Mouse (Mus musculus): Measurements from ENCODE around the gene Olfr10. TPM values are rescaled to one million over a fixed set of nuclear protein-coding genes. Genes with fewer than 3 reads are reported as not detected.

The Olfr10 gene
- not detected in 2 replicates for polyA plus RNA-seq (2014; fragmentation: Nextera tagmentation; extraction: Ambion mirVana)

DNA sequence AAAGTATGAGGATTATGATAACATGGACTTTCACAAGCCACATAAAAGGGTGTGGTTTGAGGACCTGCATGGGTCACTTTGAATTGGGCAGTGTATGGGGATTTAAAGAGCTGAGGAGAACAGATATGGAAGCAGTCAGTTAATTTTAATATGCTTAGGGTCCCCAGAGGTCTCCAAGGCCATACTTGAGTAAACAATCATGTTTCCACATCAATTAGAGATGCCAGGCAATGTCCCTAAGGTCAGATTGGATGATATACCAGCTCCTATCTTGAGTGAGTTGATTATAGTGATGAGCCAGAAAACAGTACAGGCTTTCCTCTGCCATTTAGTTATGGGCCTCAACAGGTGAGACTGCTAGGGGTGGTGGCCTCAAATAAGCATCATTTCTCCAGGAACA, at the start of gene Olfr10:
Gene Olfr10 (plus strand): TSS at position 301 of the 400 bp plus-strand sequence.
- ATAC-seq: no peak
- Histone ChIP-seq H3K27ac (ENCODE audit: low read depth, low read length) (no peak within 1 kb of the TSS), H3K4me2 (ENCODE audit: low read length) (no peak within 1 kb of the TSS), H3K4me3 (ENCODE audit: low read depth, low read length) (no peak within 1 kb of the TSS), H3K9ac (ENCODE audit: low read length) (no peak within 1 kb of the TSS), H3K9me3 (replicated peaks; ENCODE audit: control insufficient read depth, low read length) (no peaks in the 10 kb centered on the region), H3K27me3 (replicated peaks; ENCODE audit: control insufficient read depth, insufficient read depth, low read length) (no peaks in the 10 kb centered on the region), H3K4me1 (ENCODE audit: control insufficient read depth, insufficient read depth, low read length) (no peaks in the 10 kb centered on the region), H3K36me3 (ENCODE audit: control insufficient read depth, insufficient read depth, low read length) (no peaks in the 10 kb centered on the region)
- no peak for DNase-seq (ENCODE audit: low spot score)

DNA sequence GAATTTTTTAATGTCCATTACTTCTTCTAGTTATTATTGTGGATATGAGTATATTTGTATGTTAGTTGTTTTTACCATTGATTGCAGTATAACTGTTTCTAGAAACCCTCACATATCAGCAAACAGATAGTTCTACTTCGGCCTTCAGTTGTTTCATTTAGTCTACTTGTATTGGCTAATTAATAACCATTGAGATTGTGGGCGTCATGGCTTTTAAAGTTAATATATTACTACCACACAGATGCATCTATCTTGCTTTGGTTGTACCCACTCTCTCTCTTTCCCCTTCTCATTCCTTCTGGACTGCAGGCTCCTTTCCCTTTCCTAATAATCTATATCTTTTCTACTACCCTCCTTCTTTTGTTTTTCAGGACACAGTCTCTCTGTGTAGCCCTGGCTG, 45.2 kb upstream of the Olfr10 start:
- no peak overlapping the region for H3K9ac ChIP-seq (ENCODE audit: low read length)
- no peaks in the 10 kb centered on the region for H3K9me3 ChIP-seq (replicated peaks; ENCODE audit: control insufficient read depth, low read length)
- ATAC-seq (no peak), DNase-seq (ENCODE audit: low spot score) (no peak)
- WGBS: 88% methylated on average over 2 of the region's 2 CpGs
- H3K36me3 ChIP-seq (ENCODE audit: control insufficient read depth, insufficient read depth, low read length): peaks cover 26% of the 10 kb centered on the region
- H3K27me3 ChIP-seq (replicated peaks; ENCODE audit: control insufficient read depth, insufficient read depth, low read length): no peaks in the 10 kb centered on the region
- no peaks in the 10 kb centered on the region for H3K4me1 ChIP-seq (ENCODE audit: control insufficient read depth, insufficient read depth, low read length)
- H3K27ac ChIP-seq (ENCODE audit: low read depth, low read length): no peak overlapping the region
- H3K4me3 ChIP-seq (ENCODE audit: low read depth, low read length): no peak overlapping the region
- no peak overlapping the region for H3K4me2 ChIP-seq (ENCODE audit: low read length)

DNA sequence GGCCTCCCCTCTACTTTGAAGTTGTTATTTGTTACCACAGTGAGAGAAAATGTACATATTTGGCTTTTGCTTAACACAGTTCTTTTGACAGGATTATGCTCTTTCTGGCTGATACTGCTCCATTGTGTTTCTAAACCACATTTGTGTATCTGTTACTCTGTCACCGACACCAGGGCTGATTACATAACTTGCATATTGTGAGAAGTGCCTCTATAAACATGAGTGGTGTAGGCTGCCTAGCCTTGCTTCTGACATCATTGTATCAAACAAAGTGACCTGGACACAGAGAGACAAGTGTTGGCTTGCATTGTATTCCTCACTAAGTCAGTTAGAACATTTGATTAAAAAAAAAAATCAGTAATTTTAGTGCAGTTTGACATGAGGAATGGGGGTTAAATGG, 44.7 kb upstream of the Olfr10 start:
- no peaks in the 10 kb centered on the region for H3K4me1 ChIP-seq (ENCODE audit: control insufficient read depth, insufficient read depth, low read length)
- no peak for DNase-seq (ENCODE audit: low spot score)
- no peak overlapping the region for H3K9ac ChIP-seq (ENCODE audit: low read length)
- no peaks in the 10 kb centered on the region for H3K27me3 ChIP-seq (replicated peaks; ENCODE audit: control insufficient read depth, insufficient read depth, low read length)
- H3K4me3 ChIP-seq (ENCODE audit: low read depth, low read length): no peak overlapping the region
- no peaks in the 10 kb centered on the region for H3K9me3 ChIP-seq (replicated peaks; ENCODE audit: control insufficient read depth, low read length)
- peaks cover 26% of the 10 kb centered on the region for H3K36me3 ChIP-seq (ENCODE audit: control insufficient read depth, insufficient read depth, low read length)
- H3K27ac ChIP-seq (ENCODE audit: low read depth, low read length): no peak overlapping the region
- no peak overlapping the region for H3K4me2 ChIP-seq (ENCODE audit: low read length)
- 84% methylated on average over 1 of the region's 1 CpGs for WGBS
- no peak for ATAC-seq

DNA sequence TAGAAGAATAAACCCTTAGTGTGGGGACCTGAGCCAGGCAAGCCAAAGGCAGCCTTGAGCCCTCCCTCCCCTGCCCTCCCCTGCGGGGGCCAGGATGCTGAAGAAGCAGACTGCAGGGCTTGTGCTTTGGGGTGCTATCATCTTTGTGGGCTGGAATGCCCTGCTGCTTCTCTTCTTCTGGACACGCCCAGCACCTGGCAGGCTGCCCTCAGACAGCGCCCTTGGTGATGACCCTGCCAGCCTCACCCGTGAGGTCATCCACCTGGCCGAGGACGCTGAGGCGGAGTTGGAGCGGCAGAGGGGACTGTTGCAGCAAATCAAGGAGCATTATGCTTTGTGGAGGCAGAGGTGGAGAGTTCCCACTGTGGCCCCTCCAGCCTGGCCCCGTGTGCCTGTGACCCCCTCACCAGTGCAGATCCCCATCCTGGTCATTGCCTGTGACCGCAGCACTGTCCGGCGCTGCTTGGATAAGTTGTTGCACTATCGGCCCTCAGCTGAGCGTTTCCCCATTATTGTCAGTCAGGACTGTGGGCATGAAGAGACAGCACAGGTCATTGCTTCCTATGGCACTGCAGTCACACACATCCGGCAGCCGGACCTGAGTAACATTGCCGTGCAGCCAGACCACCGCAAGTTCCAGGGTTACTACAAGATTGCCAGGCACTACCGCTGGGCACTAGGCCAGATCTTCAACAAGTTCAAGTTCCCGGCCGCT, 43.8 kb upstream of the Olfr10 start:
- DNase-seq (ENCODE audit: low spot score): no peak
- H3K27ac ChIP-seq (ENCODE audit: low read depth, low read length): no peak overlapping the region
- H3K9ac ChIP-seq (ENCODE audit: low read length): no peak overlapping the region
- no peaks in the 10 kb centered on the region for H3K4me1 ChIP-seq (ENCODE audit: control insufficient read depth, insufficient read depth, low read length)
- H3K9me3 ChIP-seq (replicated peaks; ENCODE audit: control insufficient read depth, low read length): no peaks in the 10 kb centered on the region
- H3K27me3 ChIP-seq (replicated peaks; ENCODE audit: control insufficient read depth, insufficient read depth, low read length): no peaks in the 10 kb centered on the region
- no peak overlapping the region for H3K4me3 ChIP-seq (ENCODE audit: low read depth, low read length)
- peaks cover 26% of the 10 kb centered on the region for H3K36me3 ChIP-seq (ENCODE audit: control insufficient read depth, insufficient read depth, low read length)
- 96% methylated on average over 21 of the region's 21 CpGs for WGBS
- no peak for ATAC-seq
- H3K4me2 ChIP-seq (ENCODE audit: low read length): no peak overlapping the region

DNA sequence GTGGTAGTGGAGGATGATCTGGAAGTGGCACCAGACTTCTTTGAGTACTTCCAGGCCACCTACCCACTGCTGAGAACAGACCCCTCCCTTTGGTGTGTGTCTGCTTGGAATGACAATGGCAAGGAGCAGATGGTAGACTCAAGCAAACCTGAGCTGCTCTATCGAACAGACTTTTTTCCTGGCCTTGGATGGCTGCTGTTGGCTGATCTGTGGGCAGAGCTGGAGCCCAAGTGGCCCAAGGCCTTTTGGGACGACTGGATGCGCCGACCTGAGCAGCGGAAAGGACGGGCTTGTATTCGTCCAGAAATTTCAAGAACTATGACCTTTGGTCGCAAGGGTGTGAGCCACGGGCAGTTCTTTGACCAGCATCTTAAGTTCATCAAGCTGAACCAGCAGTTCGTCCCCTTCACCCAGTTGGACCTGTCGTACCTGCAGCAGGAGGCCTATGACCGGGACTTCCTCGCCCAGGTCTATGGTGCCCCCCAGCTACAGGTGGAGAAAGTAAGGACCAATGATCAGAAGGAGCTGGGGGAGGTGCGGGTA, 43.2 kb upstream of the Olfr10 start:
- Histone ChIP-seq H3K4me1 (ENCODE audit: control insufficient read depth, insufficient read depth, low read length) (no peaks in the 10 kb centered on the region), H3K9me3 (replicated peaks; ENCODE audit: control insufficient read depth, low read length) (no peaks in the 10 kb centered on the region), H3K27me3 (replicated peaks; ENCODE audit: control insufficient read depth, insufficient read depth, low read length) (no peaks in the 10 kb centered on the region), H3K9ac (ENCODE audit: low read length) (no peak overlapping the region), H3K4me2 (ENCODE audit: low read length) (no peak overlapping the region), H3K27ac (ENCODE audit: low read depth, low read length) (no peak overlapping the region), H3K36me3 (ENCODE audit: control insufficient read depth, insufficient read depth, low read length) (peaks cover 26% of the 10 kb centered on the region), H3K4me3 (ENCODE audit: low read depth, low read length) (no peak overlapping the region)
- 94% methylated on average over 14 of the region's 14 CpGs for WGBS
- no peak for DNase-seq (ENCODE audit: low spot score)
- no peak for ATAC-seq

DNA sequence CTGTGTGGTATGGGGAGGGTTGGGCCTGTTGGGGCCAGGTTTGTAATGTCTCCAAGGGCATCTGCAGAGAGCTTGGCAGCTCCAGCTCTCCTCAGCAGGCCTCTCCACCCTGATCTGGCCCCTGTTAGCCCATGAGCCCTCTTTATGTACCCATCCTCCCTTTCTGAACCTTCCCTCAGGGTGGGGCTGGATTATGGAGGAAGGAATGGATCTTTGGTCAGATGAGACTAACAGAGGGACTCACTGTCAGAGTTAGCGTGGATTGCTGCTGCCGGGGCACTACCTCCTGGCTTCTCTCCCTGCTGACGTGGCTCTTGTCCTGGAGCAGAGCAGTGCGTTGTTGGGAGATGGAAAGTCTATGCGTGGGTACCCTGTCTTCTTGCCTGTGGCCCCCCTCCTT, 42.3 kb upstream of the Olfr10 start:
- 95% methylated on average over 5 of the region's 5 CpGs for WGBS
- no peak overlapping the region for H3K4me3 ChIP-seq (ENCODE audit: low read depth, low read length)
- no peaks in the 10 kb centered on the region for H3K4me1 ChIP-seq (ENCODE audit: control insufficient read depth, insufficient read depth, low read length)
- DNase-seq (ENCODE audit: low spot score) (no peak), ATAC-seq (no peak)
- no peak overlapping the region for H3K27ac ChIP-seq (ENCODE audit: low read depth, low read length)
- no peak overlapping the region for H3K4me2 ChIP-seq (ENCODE audit: low read length)
- H3K9me3 ChIP-seq (replicated peaks; ENCODE audit: control insufficient read depth, low read length): no peaks in the 10 kb centered on the region
- H3K27me3 ChIP-seq (replicated peaks; ENCODE audit: control insufficient read depth, insufficient read depth, low read length): no peaks in the 10 kb centered on the region
- H3K36me3 ChIP-seq (ENCODE audit: control insufficient read depth, insufficient read depth, low read length): peaks cover 26% of the 10 kb centered on the region
- H3K9ac ChIP-seq (ENCODE audit: low read length): no peak overlapping the region

DNA sequence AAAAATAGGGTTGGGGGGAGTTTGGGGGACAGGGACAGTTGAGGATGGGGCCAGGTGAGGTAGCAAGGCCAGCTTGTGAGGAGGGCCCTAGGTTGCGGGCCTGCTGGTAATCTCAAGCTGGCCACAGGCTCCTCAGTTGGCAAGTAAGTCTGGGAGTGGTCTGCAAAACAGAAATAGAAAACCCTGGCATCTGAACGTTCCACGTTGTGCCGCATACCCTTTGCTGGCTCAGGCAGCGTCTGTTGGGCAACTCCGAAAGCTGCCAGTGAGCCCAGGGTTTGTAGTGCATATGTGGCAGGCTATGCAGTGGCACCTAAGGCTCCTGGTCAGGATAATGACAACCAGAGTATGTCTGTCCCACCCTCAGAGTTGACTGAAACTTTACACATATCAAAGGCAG, 41.4 kb upstream of the Olfr10 start:
- no peak for ATAC-seq
- H3K4me3 ChIP-seq (ENCODE audit: low read depth, low read length): no peak overlapping the region
- peaks cover 26% of the 10 kb centered on the region for H3K36me3 ChIP-seq (ENCODE audit: control insufficient read depth, insufficient read depth, low read length)
- no peaks in the 10 kb centered on the region for H3K27me3 ChIP-seq (replicated peaks; ENCODE audit: control insufficient read depth, insufficient read depth, low read length)
- no peaks in the 10 kb centered on the region for H3K4me1 ChIP-seq (ENCODE audit: control insufficient read depth, insufficient read depth, low read length)
- H3K4me2 ChIP-seq (ENCODE audit: low read length): no peak overlapping the region
- H3K9me3 ChIP-seq (replicated peaks; ENCODE audit: control insufficient read depth, low read length): no peaks in the 10 kb centered on the region
- DNase-seq (ENCODE audit: low spot score): no peak
- 94% methylated on average over 6 of the region's 6 CpGs for WGBS
- H3K27ac ChIP-seq (ENCODE audit: low read depth, low read length): no peak overlapping the region
- H3K9ac ChIP-seq (ENCODE audit: low read length): no peak overlapping the region

DNA sequence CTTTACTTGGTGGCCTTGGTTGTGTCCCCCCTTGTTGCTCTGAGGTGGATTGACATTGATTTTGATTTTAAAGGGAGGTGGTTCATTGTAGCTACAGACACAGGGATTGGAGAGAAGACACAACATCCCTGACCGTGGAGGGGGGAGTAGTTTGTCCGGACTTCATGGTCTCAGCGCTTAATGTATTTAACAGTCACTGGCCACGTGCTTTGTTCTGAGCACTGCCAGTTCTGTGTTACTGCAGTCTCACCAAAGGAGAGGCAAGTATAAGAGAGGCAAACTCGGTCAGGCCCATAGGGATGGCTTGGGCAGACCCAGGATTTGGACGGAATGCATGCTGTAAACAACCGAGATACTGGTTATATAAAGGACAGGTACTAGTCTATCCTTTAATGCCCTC, 40.5 kb upstream of the Olfr10 start:
- no peak overlapping the region for H3K4me2 ChIP-seq (ENCODE audit: low read length)
- H3K27me3 ChIP-seq (replicated peaks; ENCODE audit: control insufficient read depth, insufficient read depth, low read length): no peaks in the 10 kb centered on the region
- H3K36me3 ChIP-seq (ENCODE audit: control insufficient read depth, insufficient read depth, low read length): peaks cover 22% of the 10 kb centered on the region
- no peaks in the 10 kb centered on the region for H3K4me1 ChIP-seq (ENCODE audit: control insufficient read depth, insufficient read depth, low read length)
- H3K27ac ChIP-seq (ENCODE audit: low read depth, low read length): no peak overlapping the region
- no peak overlapping the region for H3K9ac ChIP-seq (ENCODE audit: low read length)
- H3K4me3 ChIP-seq (ENCODE audit: low read depth, low read length): no peak overlapping the region
- ATAC-seq (no peak), DNase-seq (ENCODE audit: low spot score) (no peak)
- no peaks in the 10 kb centered on the region for H3K9me3 ChIP-seq (replicated peaks; ENCODE audit: control insufficient read depth, low read length)
- 88% methylated on average over 7 of the region's 7 CpGs for WGBS

DNA sequence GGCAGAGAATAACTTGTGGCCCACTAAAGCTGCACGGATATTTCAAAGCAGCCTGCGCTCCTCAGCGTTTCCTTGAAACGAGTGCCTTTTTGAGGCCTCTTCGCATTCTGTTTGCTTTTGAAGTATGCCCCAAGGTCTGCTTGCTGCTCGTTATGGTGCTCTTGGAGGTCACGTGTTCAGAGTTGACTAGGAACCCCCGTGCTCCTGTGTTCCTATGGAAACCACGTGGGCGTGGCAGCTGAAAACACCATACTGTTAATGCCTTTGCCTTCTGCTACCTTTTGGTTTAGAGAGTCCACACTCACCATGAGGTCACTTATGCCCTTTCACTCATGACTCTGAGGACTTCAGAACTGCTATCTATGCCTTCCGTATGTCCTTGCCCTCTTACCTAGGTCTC, 39.9 kb upstream of the Olfr10 start:
- no peak overlapping the region for H3K4me2 ChIP-seq (ENCODE audit: low read length)
- H3K4me1 ChIP-seq (ENCODE audit: control insufficient read depth, insufficient read depth, low read length): no peaks in the 10 kb centered on the region
- H3K27ac ChIP-seq (ENCODE audit: low read depth, low read length): no peak overlapping the region
- peaks cover 22% of the 10 kb centered on the region for H3K36me3 ChIP-seq (ENCODE audit: control insufficient read depth, insufficient read depth, low read length)
- 75% methylated on average over 11 of the region's 11 CpGs for WGBS
- no peak overlapping the region for H3K9ac ChIP-seq (ENCODE audit: low read length)
- no peak for DNase-seq (ENCODE audit: low spot score)
- ATAC-seq: no peak
- no peak overlapping the region for H3K4me3 ChIP-seq (ENCODE audit: low read depth, low read length)
- H3K27me3 ChIP-seq (replicated peaks; ENCODE audit: control insufficient read depth, insufficient read depth, low read length): no peaks in the 10 kb centered on the region
- no peaks in the 10 kb centered on the region for H3K9me3 ChIP-seq (replicated peaks; ENCODE audit: control insufficient read depth, low read length)
